Mouse (Mus musculus) neural tube, postnatal 0 days (tissue): ENCODE data around the gene Itpr2. TPM values are rescaled to one million over a fixed set of nuclear protein-coding genes. Genes with fewer than 3 reads are reported as not detected.

ENCODE experiments used
- polyA plus RNA-seq: library from polyadenylated mRNA; unstranded; fragments of >200 nt; fragmentation: Nextera tagmentation; extraction: Ambion mirVana; gene quantifications from 2 replicates; pipeline ENCODE4 v1.2.1, GENCODE M21; 2015

The Itpr2 gene
- 18.4 and 21.5 TPM in 2 replicates for polyA plus RNA-seq

DNA sequence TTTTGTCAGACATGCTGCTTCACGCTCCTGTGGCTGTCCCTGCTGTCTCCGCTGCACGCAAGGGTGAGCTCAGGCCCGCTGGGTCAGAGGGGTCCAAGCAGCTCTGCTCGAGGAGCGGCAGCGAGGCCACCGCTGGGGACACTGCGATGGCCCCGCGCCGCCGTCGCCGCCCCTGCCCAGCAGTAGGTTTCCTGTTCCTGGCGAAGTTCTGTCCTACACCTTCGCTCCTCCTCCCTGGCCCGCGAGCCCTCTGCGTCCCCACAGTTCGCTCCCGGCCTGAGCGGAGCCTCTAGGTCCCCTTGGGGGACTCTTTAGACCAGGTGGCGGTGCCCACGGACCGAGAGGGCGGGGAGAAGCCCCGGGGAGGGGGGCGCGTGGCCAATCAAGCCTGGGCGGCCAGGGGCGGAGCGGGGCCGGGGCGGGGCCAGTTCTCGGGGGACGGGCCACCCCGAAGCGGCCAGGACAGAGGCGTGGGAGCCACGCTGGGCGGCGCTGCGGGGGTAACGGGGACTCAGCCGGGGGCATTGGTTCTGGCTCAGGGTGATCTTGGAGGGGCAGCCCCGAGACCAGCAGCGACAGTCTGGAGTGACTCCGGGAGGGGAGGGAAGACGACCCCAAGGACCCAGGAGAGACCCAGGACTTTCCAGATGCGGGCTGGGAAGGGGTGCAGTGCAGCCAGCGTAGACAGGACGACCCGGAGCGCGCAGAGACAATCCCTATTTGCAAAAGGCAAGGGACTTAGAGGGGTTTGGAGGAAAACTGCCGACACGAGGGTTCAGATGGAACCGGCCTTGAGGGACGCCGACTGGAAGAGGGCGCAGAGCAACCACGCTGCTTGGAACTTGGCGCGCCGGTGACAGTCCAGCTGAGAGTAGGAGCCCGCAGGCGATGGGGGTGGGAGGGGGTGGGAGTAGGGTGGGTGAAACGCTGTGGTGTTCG is at the start of gene Itpr2:
Itpr2 (minus strand) TSS at position 358 of the 939 bp plus-strand sequence.

Other genes starting within 250 kb of the Itpr2 start
- gene Fgfr1op2, start 75.0 kb upstream of the Itpr2 start, polyA plus RNA-seq: 45.7 and 53.7 TPM in 2 replicates
- gene Ints13, start 75.6 kb upstream of the Itpr2 start, polyA plus RNA-seq: 24.3 and 27.6 TPM in 2 replicates
- 129 and 135 TPM in 2 replicates for gene Med21, start 140.3 kb upstream of the Itpr2 start, polyA plus RNA-seq
- gene Tm7sf3, start 140.6 kb upstream of the Itpr2 start, polyA plus RNA-seq: 36.9 and 38.3 TPM in 2 replicates
- 12.0 and 12.1 TPM in 2 replicates for gene Stk38l, start 222.8 kb upstream of the Itpr2 start, polyA plus RNA-seq